Mouse (Mus musculus): ENCODE measurements at regions not wholly inside any gene's neighbourhood (a gene's known extent, or its start where the extent isn't known, plus 50 kb on each side); places are given as distances from the start of the nearest gene placed in this dataset.

DNA sequence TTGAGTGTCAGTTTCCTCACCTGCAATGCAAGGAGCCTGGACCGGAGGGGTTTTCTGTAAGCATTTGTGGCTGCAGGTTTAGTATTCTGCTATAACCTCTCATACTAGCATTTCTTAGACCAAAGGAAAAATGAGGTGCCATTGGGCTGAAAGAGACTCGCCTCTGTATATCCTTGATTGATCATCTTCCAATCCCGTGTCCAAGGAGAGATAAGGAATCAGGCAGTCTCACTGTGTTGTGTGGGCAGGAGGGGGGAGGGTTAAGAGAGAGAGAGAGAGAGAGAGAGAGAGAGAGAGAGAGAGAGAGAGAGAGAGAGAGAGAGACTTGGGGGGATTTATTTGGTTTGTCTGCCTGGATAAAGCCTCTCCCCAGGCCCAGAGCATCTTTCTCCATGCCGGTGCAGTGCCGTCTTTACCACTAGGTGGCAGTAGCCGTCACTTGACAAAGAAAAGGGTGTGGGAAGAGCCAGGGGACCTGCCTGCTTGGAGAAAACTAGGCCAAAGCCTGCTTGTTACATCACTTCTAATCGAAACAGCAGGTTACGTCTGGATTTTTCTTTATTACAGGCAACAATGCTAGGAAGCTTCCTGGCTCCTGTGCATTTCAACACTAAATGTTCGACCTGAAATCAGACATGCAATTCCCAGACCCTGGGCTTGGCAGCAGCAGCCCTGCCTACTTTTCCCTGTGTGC is 56.1 kb upstream of the Ces5a start:
- peak; percentile 75 to 81 for DNase-seq

DNA sequence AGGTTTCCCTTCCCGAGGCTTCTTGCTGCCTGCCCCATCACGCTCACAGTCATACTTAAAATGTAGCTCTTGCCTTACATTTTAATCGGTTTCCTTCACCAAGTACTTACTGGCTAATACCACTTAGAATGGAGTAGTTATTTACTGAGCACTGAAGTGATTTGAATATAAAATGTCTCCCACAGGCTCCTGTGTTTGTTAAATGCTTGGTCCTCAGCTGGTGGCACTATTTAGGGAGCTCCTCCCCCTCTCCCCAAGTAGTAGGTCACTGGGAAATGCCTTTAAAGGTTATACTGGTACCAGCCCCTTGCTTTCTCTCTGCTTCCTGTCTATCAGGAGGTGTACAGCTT is 56.6 kb upstream of the Ces5a start:
- no peak for DNase-seq

DNA sequence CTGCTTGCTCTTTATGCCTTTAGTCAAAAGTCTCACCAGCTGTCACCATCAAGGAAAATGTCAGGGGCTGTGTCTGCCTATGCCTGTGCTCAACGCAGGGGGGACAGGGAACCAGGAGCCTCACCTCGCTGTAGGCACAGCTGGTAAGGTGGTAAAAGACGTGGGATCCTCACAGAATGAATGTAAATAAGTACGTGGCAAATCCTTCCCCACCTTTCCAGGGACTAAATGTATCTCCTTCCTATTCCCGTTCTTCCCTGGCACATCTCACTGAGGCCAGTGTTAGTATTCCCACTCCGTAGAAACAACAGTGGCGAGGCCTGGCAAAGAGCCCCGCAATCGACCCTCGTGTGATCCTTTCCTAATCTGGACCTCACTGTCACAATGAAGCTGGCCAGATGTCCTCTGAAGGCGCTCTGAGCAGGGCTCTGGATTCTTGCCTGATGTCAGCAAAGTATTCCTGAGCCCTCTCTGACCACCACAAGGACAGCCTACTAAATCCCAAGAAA is 63.0 kb upstream of the Ces5a start:
- peak; percentile 35 to 79 for DNase-seq

DNA sequence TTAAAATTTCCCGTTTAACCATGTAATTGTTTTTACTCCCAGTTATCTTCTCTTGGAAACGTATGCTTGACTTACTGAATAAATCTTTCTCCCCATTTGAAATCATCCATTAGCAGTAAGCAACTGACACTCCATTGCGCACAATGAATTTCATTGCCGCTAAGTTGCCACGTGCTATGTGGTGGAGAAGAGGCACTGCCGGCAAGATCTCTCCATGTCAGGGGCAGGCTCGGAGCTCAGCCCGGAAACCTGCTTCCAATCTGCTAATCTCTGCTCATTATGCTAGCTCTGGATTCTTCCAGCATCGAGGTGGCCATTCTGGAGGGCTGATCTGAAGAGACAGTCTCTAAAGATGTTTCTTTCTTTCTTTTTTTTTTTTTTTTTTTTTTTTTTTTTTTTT is 63.7 kb upstream of the Ces5a start:
- no peak for DNase-seq

DNA sequence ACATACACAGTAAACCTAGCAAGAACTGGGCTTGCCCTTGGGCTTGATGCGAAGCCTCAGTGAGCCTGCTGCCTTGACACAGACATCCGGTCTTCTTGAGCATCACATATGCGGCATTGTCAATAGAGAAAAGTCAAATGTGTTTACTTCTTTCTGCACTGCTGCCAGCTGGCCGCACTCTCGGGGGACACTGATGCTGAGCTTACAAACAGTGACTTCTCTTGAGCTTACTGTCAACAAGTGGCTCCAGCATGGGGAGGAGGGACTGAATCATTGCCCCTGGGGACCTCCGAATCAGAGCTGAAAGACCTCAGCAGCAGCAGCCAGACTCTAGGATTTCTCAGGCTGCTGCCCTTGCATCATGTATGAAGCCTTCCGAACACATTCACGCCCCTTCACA is 64.1 kb upstream of the Ces5a start:
- DNase-seq = peak; percentile 23 to 75

DNA sequence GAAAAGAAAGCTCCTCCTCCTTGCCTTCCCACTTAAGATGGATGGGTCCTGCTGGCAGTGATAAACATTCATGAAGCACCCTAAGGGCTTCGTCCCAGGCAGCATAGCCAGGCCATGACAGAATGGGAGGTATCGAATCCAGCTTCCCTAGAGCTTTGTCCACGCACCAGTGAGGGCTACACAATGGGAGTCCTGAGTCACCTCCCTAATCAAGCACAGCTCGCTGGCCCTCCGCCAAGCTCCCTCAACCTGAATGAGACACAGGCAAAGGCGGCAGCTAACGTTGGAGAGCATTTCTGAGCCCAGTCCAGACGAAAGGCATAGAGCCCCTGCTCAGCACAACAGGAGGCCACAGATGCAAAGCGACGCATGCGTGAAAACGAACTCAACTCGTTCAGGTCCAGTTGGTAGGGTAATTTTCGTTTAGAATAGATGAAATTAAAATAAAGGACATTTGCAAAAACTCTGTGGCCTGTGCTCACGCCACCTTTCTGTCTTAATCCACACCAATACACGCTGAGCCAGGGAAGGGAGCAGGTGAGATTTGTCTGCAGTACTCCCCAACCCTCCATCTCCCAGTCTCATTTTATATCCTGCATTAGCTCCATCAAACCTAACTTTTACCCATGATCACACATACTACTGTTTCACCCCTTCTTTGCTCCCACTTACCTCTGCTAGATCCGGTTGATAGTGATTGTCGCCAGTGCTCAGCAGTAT is 91.3 kb upstream of the Ces5a start:
- DNase-seq = peak; percentile 22 to 33

DNA sequence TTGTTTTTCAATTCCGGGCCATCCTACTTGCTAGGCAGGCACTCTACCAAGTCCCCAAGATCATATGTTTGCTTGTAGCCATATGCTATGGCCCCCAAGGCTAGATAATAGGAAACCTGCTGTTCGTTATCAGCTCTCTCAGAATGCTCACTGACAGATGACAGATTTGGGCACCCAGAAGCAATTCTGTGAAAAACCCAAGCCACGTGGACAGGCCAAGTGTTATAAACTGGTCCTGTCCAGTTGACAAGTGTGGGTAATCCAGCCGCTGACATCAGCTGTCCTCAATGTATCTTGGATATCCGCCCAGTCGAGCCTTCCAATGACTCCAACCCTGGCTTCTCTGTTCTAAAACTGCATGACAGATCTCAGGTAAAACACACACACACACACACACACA is 92.0 kb upstream of the Ces5a start:
- no peak for DNase-seq

DNA sequence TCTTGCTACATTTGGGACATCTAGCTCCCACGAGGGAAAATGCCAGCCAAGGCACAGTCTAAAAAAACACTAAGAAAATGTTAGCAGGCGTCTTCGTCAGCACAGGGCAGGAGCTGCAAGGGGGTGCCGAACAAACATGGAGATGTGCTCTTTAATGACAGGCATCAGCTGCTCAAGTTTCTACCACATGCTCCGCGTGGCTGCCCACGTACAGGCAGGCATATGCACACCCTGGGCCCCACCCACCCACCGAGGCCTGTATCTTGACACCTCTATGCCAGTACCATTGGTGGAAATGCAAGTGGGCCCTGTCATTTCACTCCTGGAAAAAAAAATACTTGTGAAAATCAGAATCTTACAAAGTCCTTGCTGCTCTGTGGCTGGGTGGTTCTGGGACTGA is 97.3 kb upstream of the Ces5a start:
- no peak for DNase-seq

DNA sequence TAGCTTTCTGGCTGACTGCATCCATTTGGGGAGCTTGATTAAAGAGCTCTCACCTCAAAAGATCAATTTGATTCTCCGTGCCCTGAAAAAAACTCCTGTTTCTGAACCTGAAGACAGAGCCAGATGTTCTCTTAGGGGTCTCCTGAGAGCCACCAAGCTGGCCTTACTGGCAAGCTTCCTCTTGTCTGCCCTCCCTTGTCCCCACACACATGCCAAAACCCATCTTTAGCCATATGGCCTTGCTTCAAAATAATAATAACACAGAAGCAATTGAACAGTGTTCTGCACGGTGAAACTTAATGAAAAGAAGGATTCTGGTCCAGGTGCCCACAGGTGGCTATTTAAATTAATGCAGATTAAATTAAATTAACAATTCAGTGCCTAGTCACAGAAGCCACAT is 107.1 kb upstream of the Ces5a start:
- no peak for DNase-seq

DNA sequence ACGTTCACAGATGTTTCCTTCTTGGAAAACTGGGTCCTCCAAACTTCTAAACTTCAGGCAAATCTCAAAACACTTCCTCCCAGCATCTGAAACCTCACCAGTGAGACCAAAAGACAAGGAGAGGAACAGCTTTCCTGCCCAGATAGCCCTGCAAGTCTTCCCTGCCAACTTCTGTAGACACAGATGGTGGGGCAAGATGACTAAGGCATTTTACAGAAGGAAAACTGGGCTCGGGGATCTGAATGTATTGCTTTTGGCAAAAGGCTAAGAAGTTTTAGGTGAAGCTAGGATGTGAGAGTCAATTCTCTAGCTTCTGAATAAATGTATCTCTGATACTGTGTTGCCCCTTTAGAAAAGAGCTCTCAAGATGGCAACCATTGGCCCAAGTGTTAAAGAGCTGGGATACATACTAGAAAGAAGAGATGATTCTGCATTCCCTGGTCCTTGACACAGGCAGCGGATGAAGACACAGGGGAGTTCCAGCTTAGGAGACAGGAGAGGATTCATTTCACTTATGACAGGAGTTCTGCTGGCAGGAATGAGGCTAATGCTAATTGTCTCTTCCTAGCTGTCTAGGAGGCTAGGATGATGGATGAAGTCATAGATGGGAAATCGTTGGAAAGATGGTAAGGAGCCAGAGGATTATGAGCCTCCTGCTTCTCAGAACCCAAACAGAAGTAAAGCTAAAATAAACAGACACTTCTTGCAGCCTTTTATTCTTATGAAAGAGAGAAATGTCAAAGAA is 108.0 kb upstream of the Ces5a start:
- no peak for DNase-seq

DNA sequence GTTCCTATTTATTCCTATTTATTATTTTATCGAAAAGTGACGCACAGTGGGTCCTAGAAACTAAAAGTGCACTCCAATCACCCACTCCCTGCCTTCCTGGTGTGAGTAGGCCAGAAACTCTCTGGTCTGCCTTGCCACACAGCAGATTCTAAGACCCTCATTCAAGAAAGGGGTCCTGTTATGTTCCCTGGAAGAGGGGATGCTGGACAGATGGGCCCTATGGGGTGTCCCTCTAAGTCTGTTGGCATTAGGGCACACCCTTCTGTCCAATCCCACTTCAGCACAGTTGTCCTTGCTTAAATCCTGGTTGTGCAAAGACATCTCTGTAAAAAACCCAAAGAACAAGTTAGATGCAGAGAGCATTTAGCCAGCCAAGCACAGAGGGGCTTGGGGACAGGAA is 117.8 kb upstream of the Ces5a start:
- DNase-seq = no peak

DNA sequence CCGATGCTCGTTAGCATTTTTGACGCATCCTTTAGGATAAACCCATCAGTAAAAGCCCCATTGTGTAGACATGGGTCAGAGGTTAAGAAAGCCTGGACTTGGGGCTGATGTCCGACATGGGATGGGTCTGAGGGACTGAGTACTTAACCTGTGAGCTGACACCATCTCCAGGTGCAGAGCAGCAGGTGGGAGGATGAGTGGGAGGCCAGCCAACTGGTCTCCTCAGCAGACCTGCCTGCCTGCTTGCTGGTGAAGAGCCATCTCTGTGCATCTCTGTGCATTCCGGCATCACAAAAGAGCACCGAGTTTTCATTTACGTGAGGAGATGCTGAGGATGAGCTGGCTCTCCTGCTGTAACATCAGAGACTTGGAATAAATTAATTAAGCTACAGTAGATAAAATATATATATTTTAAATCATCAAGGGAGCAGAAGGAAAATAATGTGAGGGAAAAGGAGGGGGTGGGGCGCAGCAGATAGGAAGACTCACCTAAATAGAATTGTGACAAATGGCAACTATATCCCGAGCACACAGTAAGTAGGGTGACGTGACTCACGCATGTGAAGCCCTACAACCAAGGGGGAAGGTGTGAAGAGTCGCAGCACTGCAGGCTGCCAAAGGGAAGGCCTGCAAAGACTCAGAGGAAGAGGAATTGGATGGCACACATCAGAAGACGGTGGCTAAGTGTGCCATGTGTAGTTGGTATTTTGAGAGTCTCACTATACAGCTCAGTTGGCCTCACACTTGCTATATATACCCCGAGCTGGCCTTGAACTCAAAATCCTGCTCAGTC is 118.5 kb upstream of the Ces5a start:
- DNase-seq = no peak

DNA sequence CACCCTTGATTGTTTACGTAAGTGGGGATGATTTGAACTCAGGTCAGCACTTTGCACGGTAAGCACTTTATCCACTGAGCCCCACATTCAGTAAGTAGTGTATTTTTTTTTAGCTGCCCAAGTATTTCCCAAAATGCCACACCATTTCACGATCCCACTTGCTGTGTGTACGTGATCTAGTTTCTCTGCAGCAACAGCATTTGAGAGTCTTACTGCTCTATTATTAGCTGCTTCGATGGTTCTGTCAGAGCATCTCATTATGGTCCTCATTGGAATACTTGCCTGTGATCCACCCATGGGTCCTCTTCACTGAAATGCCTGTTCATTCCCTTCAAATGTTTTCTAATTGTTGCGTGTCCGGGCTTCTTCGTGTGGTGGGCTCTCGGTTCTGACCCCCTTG is 120.1 kb upstream of the Ces5a start:
- no peak for DNase-seq

DNA sequence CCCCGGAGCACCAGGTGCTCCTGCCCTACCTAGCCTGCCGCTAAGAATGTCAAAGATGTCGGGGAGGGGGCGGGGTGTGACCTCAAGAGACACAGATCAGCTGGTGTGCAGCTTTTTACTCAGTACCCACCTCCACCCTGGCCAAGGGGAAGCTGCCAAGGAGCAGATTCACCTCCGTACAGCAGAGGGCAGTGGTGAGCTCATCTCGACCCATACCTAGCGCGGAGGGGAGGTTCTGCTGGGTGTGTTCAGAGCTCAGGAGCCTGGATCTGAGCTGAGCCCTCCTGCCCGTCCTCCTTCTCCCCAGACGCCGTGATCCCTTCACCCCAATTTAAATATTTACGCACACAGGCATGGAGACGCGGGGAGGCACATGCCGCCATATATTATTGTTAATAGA is 126.1 kb upstream of the Ces5a start:
- peak; percentile 70 to 80 for DNase-seq

DNA sequence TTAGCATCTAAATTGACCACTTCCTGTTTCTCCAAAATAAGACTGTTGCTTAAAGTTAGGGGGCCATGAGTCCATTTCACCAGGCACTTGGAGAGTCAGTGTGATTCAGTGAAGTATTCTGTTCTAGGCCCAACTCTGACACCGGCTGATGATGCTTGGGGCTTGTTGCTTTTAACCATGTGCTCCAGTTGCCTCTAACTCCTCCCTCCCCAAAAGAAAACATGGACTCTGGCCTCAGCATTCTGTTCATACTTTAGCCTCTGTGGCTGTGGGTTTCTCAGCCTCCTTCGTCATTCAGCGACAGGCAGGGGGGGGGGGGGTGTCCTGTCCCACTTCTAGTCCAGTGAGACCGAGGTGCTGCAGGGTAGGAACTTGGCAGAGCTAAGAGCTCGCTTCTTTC is 126.6 kb upstream of the Ces5a start:
- no peak for DNase-seq

DNA sequence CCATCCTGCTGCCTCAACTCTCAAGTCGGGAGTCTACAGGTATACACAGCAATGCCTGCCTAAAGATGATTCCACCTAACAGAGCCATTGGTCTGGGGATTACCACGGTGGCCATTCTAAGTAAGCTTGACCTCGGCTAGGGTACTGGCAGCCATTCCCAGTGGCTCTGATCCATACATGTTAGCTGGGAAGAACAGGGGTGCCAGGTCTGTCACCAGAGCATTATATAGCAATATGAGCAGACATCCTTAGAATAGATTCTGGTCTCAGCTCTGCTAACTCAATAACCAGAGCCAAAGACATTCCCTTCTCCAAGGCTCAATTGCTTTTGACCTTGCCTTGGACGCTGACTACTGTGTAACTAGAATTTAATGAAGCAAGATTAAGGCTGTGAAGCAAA is 128.2 kb upstream of the Ces5a start:
- DNase-seq = no peak

DNA sequence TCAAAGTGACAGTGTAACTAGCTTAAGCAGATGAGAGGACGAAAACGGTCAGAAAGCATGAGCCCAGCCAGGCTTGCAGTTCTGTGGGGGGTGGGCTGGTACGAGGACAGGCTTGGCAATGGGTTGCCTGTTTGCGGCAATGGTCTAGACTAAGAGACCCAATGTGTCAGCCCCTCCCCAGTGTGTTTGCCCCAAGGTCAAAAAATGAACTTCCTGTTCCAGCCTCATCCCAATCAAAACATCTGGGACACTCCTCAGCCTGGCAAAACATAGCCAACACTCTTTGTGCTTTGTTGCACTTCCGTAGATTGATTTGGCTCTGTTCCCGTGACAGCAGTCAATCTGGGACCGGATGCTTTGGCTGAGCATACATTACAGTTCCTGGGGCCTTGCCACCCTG is 132.7 kb upstream of the Ces5a start:
- DNase-seq = peak; percentile 34 to 53

DNA sequence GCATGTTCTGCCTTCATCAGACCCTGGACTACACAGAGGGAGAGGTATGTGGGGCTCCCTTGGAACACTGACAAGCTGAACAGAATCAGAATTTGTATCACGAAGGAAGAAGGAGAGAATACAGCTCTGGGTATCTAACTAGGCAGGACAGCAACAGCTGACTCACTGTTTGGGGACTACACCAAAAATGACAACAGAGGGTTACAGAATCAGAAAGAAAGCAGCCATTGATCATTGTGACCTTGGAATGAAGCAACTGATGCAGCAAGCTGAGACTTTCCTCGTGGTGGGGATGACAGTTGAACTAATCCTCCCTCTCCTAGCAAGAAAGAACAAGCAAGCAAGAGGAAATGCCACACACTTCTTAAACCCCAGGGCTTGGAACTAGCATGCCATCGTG is 135.0 kb upstream of the Gnao1 start:
- DNase-seq = no peak

DNA sequence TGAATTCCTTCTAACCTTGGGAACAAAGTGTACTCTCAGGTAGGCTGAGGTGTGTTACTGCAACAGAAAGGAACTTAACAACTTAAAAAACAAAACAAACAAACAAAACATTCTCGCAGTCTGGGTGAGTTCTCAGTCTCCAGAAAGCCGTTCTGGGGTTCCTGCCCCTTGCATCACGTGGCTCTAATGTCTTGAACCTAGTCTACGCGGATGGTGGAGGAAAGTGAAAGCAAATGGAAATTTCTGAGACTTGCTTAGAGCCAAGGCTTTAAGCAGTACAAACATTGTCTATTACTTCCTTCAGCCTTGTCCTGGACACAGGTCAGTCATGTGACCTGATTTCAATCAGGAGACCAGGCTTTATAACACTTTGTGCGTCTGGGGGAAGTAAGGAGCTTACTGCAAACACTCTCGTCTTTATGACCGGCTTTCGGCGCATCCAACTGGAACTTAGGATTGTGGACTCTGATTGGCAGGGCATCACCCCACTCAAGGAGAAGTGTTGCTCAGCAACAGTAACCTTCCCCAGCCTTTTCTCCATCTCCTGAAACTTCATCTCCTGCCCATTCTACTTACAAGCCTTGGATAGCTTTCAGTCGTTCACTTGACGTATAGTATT is 125.9 kb upstream of the Gnao1 start:
- no peak for DNase-seq

DNA sequence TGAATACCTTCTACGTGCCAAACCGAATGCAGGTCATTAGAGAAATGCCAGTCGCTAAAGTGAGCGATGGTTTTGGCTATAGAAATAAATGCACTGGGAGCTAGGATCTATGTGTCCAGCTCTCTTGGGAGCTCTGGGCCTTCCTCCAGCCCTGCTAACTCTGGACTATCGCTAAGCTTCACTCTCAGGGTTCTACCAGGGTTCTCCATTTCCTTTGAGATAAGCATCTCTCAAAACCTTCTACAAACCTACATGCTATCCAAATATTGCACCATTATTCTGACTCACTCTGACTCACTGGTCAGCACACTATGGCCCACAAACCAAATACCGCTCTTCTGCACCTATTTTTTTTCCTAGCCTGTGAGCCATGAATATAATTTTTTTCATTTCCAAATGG is 125.4 kb upstream of the Gnao1 start:
- no peak for DNase-seq

DNA sequence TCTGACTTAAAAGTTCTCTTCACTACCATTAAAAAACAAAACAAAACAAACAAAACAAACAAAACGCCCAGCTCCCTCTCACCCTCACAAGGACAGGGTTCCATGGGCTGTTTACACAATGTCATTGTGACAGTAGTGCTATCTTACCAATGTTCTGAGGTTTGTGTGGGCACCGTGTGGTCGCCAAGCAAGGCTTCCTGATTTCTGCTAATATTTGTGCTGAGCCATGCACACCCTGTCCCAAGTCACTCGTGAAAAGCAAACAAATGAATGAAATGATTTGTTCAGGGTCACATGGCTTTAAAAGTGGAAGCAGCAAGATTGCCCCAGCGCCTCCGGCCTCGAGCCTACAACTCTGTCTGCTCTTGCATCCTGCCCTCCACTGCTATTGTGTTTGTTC is 120.9 kb upstream of the Gnao1 start:
- DNase-seq = no peak

DNA sequence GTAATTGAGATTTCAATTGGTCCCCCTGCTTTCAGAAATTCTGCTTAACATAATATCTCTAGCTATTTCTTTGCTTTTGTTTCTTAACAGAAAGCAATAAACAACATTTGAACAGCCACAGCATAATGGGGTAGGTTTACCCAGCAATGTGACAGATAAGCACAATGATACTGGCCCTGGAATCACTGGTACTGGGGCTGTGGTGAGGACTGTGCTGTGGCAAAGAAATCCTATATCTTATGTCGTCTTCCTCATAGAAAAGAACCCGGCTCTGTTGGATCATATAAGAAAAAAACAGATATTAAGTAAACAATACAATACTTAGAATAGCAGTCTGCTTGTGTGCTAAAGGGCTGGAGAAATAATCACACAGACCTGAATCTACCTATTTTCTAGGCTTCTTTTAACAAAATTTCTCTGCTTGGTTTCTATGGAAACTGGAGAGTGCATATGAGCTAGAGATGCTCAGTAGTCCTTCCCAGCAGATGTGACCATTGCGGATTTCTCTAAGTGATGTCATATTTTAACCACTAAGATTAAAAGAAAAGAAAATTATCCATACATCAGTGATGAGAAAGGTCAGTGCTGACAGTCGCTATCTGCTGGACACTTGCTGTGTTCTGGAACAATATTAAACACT is 119.8 kb upstream of the Gnao1 start:
- DNase-seq = no peak

Data from lung, postnatal 4 days (tissue).